Mouse (Mus musculus): ENCODE data around the gene Nup214.
"Not testable (repeated sequence)": the region's sequence is repeated elsewhere in the genome, so short reads cannot be mapped to it uniquely, and the experiment has no call there.

The Nup214 gene

GRCm38 (mm10) chr2:31963491-31963890 lies 10.7 kb upstream of the Nup214 start:
- DNase-seq (ENCODE audit: low spot score in 2 of 2): no peak

- DNase-seq (ENCODE audit: low spot score in 2 of 2): no peak
Observed at GRCm38 (mm10) chr2:31964191-31964590, 10.0 kb upstream of the Nup214 start.

GRCm38 (mm10) chr2:31965110-31965509 lies 9.1 kb upstream of the Nup214 start:
- peak in 1 of 2 experiments; percentile 56 for DNase-seq (ENCODE audit: low spot score in 2 of 2)

- no peak for DNase-seq (ENCODE audit: low spot score in 2 of 2)
Observed at GRCm38 (mm10) chr2:31966801-31967200, 7.4 kb upstream of the Nup214 start.

GRCm38 (mm10) chr2:31972589-31972988 lies 1.6 kb upstream of the Nup214 start:
- DNase-seq (ENCODE audit: low spot score in 2 of 2): no peak

GRCm38 (mm10) chr2:31974809-31975371 lies 654 bp downstream of the Nup214 start:
- no peak for DNase-seq (ENCODE audit: low spot score in 2 of 2)

GRCm38 (mm10) chr2:31987774-31988173 lies 13.5 kb downstream of the Nup214 start:
- DNase-seq (ENCODE audit: low spot score in 2 of 2): no peak

- no peak for DNase-seq (ENCODE audit: low spot score in 2 of 2)
Observed at GRCm38 (mm10) chr2:31990961-31991360, 16.7 kb downstream of the Nup214 start.

GRCm38 (mm10) chr2:31994896-31995295 lies 20.7 kb downstream of the Nup214 start:
- DNase-seq (ENCODE audit: low spot score in 2 of 2): no peak

- DNase-seq (ENCODE audit: low spot score in 2 of 2): peak; percentile 25 to 55
Observed at GRCm38 (mm10) chr2:31996060-31996459, 21.8 kb downstream of the Nup214 start.

GRCm38 (mm10) chr2:31997539-31997938 lies 23.3 kb downstream of the Nup214 start:
- DNase-seq (ENCODE audit: low spot score in 2 of 2): no peak

GRCm38 (mm10) chr2:31998443-31998842 lies 24.2 kb downstream of the Nup214 start:
- DNase-seq (ENCODE audit: low spot score in 2 of 2): no peak

- no peak for DNase-seq (ENCODE audit: low spot score in 2 of 2)
Observed at GRCm38 (mm10) chr2:32008311-32008710, 34.1 kb downstream of the Nup214 start.

GRCm38 (mm10) chr2:32008716-32009115 lies 34.5 kb downstream of the Nup214 start:
- DNase-seq (ENCODE audit: low spot score in 2 of 2): no peak

GRCm38 (mm10) chr2:32019704-32020103 lies 45.5 kb downstream of the Nup214 start:
- no peak for DNase-seq (ENCODE audit: low spot score in 2 of 2)

GRCm38 (mm10) chr2:32020229-32020628 lies 46.0 kb downstream of the Nup214 start:
- DNase-seq (ENCODE audit: low spot score in 2 of 2): no peak

GRCm38 (mm10) chr2:32024372-32024771 lies 50.1 kb downstream of the Nup214 start:
- no peak for DNase-seq (ENCODE audit: low spot score in 2 of 2)

GRCm38 (mm10) chr2:32029636-32030035 lies 55.4 kb downstream of the Nup214 start:
- DNase-seq (ENCODE audit: low spot score in 2 of 2): no peak

GRCm38 (mm10) chr2:32033436-32033835 lies 59.2 kb downstream of the Nup214 start:
- DNase-seq (ENCODE audit: low spot score in 2 of 2): no peak

- no peak for DNase-seq (ENCODE audit: low spot score in 2 of 2)
Observed at GRCm38 (mm10) chr2:32034206-32034605, 60.0 kb downstream of the Nup214 start.

GRCm38 (mm10) chr2:32037279-32037858 lies 63.1 kb downstream of the Nup214 start:
- DNase-seq (ENCODE audit: low spot score in 2 of 2): no peak

- DNase-seq (ENCODE audit: low spot score in 2 of 2): peak; percentile 43 to 66
Observed at GRCm38 (mm10) chr2:32038661-32039081, 64.4 kb downstream of the Nup214 start.

GRCm38 (mm10) chr2:32040646-32041045 lies 66.4 kb downstream of the Nup214 start:
- not testable (repeated sequence) for DNase-seq (ENCODE audit: low spot score in 2 of 2)

- no peak for DNase-seq (ENCODE audit: low spot score in 2 of 2)
Observed at GRCm38 (mm10) chr2:32041087-32041486, 66.9 kb downstream of the Nup214 start.
